Mouse (Mus musculus) lung, embryonic 14.5 days (tissue): ENCODE results near the gene Cnnm1. TPM values are rescaled to one million over a fixed set of nuclear protein-coding genes. Genes with fewer than 3 reads are reported as not detected.

Experiments
- ATAC-seq: fragments of 200-750 bp; cut with Nextera tagmentation; 2 replicates; pipeline ENCODE4 v1.8.0; 2017; ENCODE audit warnings: mild to moderate bottlenecking, moderate TSS enrichment, moderate library complexity; ENCODE audit not compliant: insufficient read depth
- DNase-seq: peaks from one replicate; pipeline ENCODE4 v3.0.0-alpha.2; 2015
- H3K27ac ChIP-seq: fragments of 300-500 bp; sonication (generic); 2 replicates; pipeline ENCODE4 v1.5.1; 2014; ENCODE audit warnings: low read depth, mild to moderate bottlenecking, moderate library complexity
- H3K27me3 ChIP-seq: fragments of 300-500 bp; sonication (generic); 2 replicates; pipeline ENCODE4 v1.6.1; 2014; ENCODE audit warnings: low read length, control low read depth; ENCODE audit not compliant: insufficient read depth
- H3K36me3 ChIP-seq: fragments of 300-500 bp; sonication (generic); 2 replicates; pipeline ENCODE4 v1.6.1; 2014; ENCODE audit warnings: control low read depth; ENCODE audit not compliant: insufficient read depth
- H3K4me1 ChIP-seq: fragments of 300-500 bp; sonication (generic); 2 replicates; pipeline ENCODE4 v1.6.1; 2014; ENCODE audit warnings: antibody characterized with exemption, control low read depth; ENCODE audit not compliant: insufficient read depth
- H3K4me2 ChIP-seq: fragments of 300-500 bp; sonication (generic); 2 replicates; pipeline ENCODE4 v1.6.1; 2014; ENCODE audit warnings: mild to moderate bottlenecking
- H3K4me3 ChIP-seq: fragments of 300-500 bp; sonication (generic); 2 replicates; pipeline ENCODE4 v1.5.1; 2014; ENCODE audit warnings: low read depth, low read length
- H3K9ac ChIP-seq: fragments of 300-500 bp; sonication (generic); 2 replicates; pipeline ENCODE4 v1.6.1; 2014
- H3K9me3 ChIP-seq: fragments of 300-500 bp; sonication (generic); 2 replicates; pipeline ENCODE4 v1.6.1; 2016; ENCODE audit warnings: low read depth, low read length, control low read depth
- CTCF ChIP-seq: IDR thresholded peaks from 2 replicates; pipeline ENCODE4 v1.5.1; 2016; ENCODE audit warnings: antibody characterized with exemption, low read depth
- WGBS: fragments of 180-500 bp; shearing (Covaris S2); extraction: QIAGEN DNeasy Blood & Tissue Kit; methylation state at CpG from one replicate; pipeline ENCODE4 v1.1.7; 2014; 5-methylcytosine and 5-hydroxymethylcytosine counted together
- polyA plus RNA-seq: library from polyadenylated mRNA; unstranded; fragments of >200 nt; fragmentation: Nextera tagmentation; extraction: Ambion mirVana; gene quantifications from 2 replicates; pipeline ENCODE4 v1.2.1, GENCODE M21; 2014

Cnnm1 gene
- 0.05 TPM in 1 of 2 replicates, not detected in the other for polyA plus RNA-seq

- H3K27me3 ChIP-seq: peaks cover 59% of the 10 kb centered on the region
- peak within 1 kb of the TSS; percentile 99 for H3K4me2 ChIP-seq
- DNase-seq (peak; percentile 67), ATAC-seq (peak; percentile 80)
- H3K36me3 ChIP-seq: no peaks in the 10 kb centered on the region
- H3K9ac ChIP-seq: peak within 1 kb of the TSS; percentile 40
- TF ChIP-seq CTCF: peak; percentile 22; the same call in 1 of the 2 replicates
- under 1% methylated on average over 51 of the region's 51 CpGs for WGBS
- H3K4me1 ChIP-seq: no peaks in the 10 kb centered on the region
- no peaks in the 10 kb centered on the region for H3K9me3 ChIP-seq
- peak within 1 kb of the TSS; percentile 54 for H3K4me3 ChIP-seq
- H3K27ac ChIP-seq: no peak within 1 kb of the TSS
Observed at GRCm38 (mm10) chr19:43440112-43440737, at the start of gene Cnnm1. Gene Cnnm1 (plus strand): TSS chr19:43440436.

DNA sequence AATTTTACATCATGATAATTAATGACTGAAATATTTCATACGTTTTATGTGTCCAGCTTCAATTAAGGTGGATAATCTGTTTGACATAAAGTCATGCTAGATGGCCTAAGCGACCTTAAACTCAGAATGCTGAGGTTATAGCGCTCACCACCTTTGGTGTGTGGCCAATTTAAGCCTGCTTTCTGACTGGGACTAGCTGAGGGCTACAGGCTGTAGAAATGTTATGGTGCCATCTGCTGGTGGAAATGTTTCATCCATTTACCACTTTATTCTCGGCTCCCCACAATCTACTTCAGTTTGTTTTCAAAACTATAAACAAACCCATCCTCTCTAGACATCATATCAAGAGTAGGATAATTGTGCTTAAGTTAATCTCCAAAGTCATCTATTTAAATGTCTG, 43.9 kb upstream of the Cnnm1 start:
- H3K9me3 ChIP-seq: no peaks in the 10 kb centered on the region
- H3K36me3 ChIP-seq: no peaks in the 10 kb centered on the region
- no peak overlapping the region for H3K4me3 ChIP-seq
- no peaks in the 10 kb centered on the region for H3K4me1 ChIP-seq
- 5% methylated on average over 4 of the region's 4 CpGs for WGBS
- H3K9ac ChIP-seq: no peak overlapping the region
- H3K4me2 ChIP-seq: no peak overlapping the region
- H3K27me3 ChIP-seq: no peaks in the 10 kb centered on the region
- TF ChIP-seq CTCF: peak; percentile 82
- ATAC-seq (peak; percentile 56; the same call in 1 of the 2 replicates), DNase-seq (peak; percentile 89)
- no peak overlapping the region for H3K27ac ChIP-seq

- peak; percentile 21; the same call in 1 of the 2 replicates for TF ChIP-seq CTCF
- Histone ChIP-seq H3K4me2 (no peak overlapping the region), H3K27ac (no peak overlapping the region), H3K9ac (no peak overlapping the region), H3K9me3 (no peaks in the 10 kb centered on the region), H3K4me1 (no peaks in the 10 kb centered on the region), H3K4me3 (no peak overlapping the region), H3K36me3 (no peaks in the 10 kb centered on the region), H3K27me3 (no peaks in the 10 kb centered on the region)
- DNase-seq: peak; percentile 40
- no peak for ATAC-seq
- WGBS: 6% methylated on average over 1 of the region's 1 CpGs
Observed at GRCm38 (mm10) chr19:43407181-43407580, 33.1 kb upstream of the Cnnm1 start.

DNA sequence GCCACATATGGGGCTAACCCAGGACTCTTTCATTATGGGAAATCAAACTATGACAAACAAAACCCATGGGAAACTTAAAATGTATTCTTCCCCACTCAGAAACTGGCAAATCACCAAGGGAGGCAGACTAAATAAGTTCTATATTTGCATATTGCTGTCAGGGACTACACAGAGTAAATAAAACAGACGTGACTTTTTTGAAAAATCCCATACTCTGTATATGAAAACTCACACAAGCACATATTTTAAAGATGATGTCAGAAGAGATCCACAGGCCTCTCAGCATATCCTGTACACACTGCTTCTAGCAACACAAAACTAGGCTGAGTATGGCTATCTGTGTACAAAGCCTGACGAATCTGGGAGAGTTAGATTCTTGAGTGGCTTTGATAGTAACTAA, 24.7 kb upstream of the Cnnm1 start:
- H3K4me3 ChIP-seq: no peak overlapping the region
- H3K9me3 ChIP-seq: no peaks in the 10 kb centered on the region
- H3K4me2 ChIP-seq: no peak overlapping the region
- no peak overlapping the region for H3K9ac ChIP-seq
- WGBS: 34% methylated on average over 2 of the region's 2 CpGs
- H3K27ac ChIP-seq: no peak overlapping the region
- TF ChIP-seq CTCF: no peak
- H3K36me3 ChIP-seq: no peaks in the 10 kb centered on the region
- peak; percentile 67 for DNase-seq
- no peak for ATAC-seq
- H3K4me1 ChIP-seq: no peaks in the 10 kb centered on the region
- H3K27me3 ChIP-seq: no peaks in the 10 kb centered on the region

DNA sequence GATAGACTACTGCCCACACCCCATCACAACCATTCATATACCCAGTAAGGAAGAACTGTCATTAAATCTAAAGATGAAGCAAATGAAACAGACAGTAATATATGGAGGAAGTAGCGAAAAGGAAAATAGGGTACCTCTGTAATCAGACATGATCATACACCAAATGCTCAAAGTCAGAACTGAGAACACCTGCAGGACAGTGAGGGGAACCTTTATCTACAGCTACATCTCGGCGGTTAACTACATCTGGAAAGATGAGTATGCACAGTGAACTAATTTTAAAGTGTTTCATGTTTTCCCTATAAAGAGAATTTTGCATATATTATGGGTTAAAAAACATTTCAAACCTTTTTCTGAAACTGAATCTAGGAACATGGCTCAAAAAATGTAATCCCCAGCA, 19.7 kb upstream of the Cnnm1 start:
- WGBS: 78% methylated on average over 3 of the region's 3 CpGs
- no peak overlapping the region for H3K27ac ChIP-seq
- DNase-seq (no peak), ATAC-seq (no peak)
- no peak overlapping the region for H3K4me2 ChIP-seq
- no peaks in the 10 kb centered on the region for H3K36me3 ChIP-seq
- TF ChIP-seq CTCF: no peak
- H3K27me3 ChIP-seq: no peaks in the 10 kb centered on the region
- no peaks in the 10 kb centered on the region for H3K9me3 ChIP-seq
- H3K4me3 ChIP-seq: no peak overlapping the region
- no peak overlapping the region for H3K9ac ChIP-seq
- H3K4me1 ChIP-seq: no peaks in the 10 kb centered on the region

DNA sequence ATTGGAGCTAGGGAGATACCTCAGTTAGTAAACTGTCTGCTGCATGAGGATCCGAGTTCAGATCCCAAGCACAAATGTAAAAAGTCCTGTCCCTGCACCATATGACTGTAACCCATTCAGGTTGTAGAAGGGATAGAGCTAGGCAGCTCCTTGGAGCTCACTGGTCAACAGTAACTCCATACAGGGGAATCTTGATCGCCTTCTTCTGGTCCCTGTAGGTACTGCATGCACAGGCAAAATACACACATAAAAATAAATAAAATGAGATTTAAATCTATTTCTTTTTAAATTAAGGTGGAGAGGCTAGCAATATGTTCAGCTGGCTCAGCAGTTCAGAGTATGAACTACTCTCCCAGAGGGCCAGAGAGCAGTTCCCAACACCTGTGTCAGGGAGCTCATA, 16.2 kb upstream of the Cnnm1 start:
- ATAC-seq (no peak), DNase-seq (no peak)
- Histone ChIP-seq H3K4me3 (no peak overlapping the region), H3K9me3 (no peaks in the 10 kb centered on the region), H3K4me2 (no peak overlapping the region), H3K27ac (no peak overlapping the region), H3K4me1 (no peaks in the 10 kb centered on the region), H3K36me3 (no peaks in the 10 kb centered on the region), H3K9ac (no peak overlapping the region), H3K27me3 (no peaks in the 10 kb centered on the region)
- 66% methylated on average over 2 of the region's 2 CpGs for WGBS
- TF ChIP-seq CTCF: peak; percentile 27

DNA sequence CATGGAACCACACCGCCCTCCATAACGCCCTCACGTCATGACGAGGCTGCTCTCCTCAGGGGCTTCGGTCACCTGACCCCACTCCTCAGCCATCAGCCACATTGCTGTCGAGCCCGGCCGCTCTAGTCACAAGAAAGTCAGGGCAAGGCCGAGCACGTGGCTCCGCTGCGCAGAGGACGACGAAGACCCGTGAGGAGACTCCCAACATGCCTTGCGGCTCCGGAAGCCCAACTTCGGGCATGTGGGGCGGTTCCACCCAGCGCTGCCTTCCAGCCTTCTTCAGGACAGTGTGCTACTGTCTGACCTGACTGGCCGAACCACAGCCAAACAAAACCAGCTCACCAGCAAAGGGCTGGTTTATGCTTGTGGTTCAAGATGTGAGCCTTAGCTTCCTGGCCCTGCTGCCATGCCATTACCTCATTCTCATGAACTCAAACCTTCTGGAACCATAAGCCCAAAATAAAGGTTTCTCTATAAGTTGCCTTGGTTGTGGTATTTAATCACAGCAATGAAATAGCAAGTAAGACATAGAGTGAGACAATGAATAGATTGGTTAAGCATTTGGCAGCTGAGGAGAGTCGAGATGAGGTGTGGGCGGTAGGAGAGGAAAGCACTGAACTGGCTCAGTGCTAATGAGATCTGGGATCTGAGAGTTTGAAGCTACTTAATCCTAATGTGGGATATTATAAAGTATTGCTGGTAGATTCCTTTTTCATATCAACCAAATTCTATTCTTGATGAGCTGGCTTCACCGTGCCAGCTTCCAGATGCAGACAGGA, 12.6 kb upstream of the Cnnm1 start:
- Histone ChIP-seq H3K9ac (no peak overlapping the region), H3K27me3 (no peaks in the 10 kb centered on the region), H3K4me1 (no peaks in the 10 kb centered on the region), H3K4me2 (no peak overlapping the region), H3K36me3 (no peaks in the 10 kb centered on the region), H3K4me3 (no peak overlapping the region), H3K27ac (no peak overlapping the region), H3K9me3 (no peaks in the 10 kb centered on the region)
- TF ChIP-seq CTCF: no peak
- 83% methylated on average over 24 of the region's 24 CpGs for WGBS
- DNase-seq (no peak), ATAC-seq (no peak)
